Mouse (Mus musculus) embryonic facial prominence, embryonic 13.5 days (tissue): ENCODE measurements around the gene Nme1. TPM values are rescaled to one million over a fixed set of nuclear protein-coding genes. Genes with fewer than 3 reads are reported as not detected.
"Not testable (repeated sequence)": the region's sequence is repeated elsewhere in the genome, so short reads cannot be mapped to it uniquely, and the experiment has no call there.

ENCODE experiments used
- ATAC-seq: fragments of 200-750 bp; cut with Nextera tagmentation; 2 replicates; pipeline ENCODE4 v1.8.0; 2017; ENCODE audit warnings: low read depth; ENCODE audit not compliant: insufficient number of reproducible peaks, insufficient read depth, low FRiP score, low TSS enrichment
- H3K27ac ChIP-seq: fragments of 300-500 bp; sonication (generic); 2 replicates; pipeline ENCODE4 v1.5.1; 2015; ENCODE audit warnings: moderate library complexity, mild to moderate bottlenecking, inconsistent platforms
- H3K27me3 ChIP-seq: fragments of 300-500 bp; sonication (generic); 2 replicates; pipeline ENCODE4 v1.6.1; 2015; ENCODE audit warnings: mild to moderate bottlenecking, inconsistent platforms
- H3K36me3 ChIP-seq: fragments of 300-500 bp; sonication (generic); 2 replicates; pipeline ENCODE4 v1.6.1; 2015; ENCODE audit warnings: mild to moderate bottlenecking, inconsistent platforms
- H3K4me1 ChIP-seq: fragments of 300-500 bp; sonication (generic); 2 replicates; pipeline ENCODE4 v1.6.1; 2015; ENCODE audit warnings: inconsistent platforms
- H3K4me2 ChIP-seq: fragments of 300-500 bp; sonication (generic); 2 replicates; pipeline ENCODE4 v1.6.1; 2015; ENCODE audit warnings: moderate library complexity, mild to moderate bottlenecking, inconsistent platforms
- H3K4me3 ChIP-seq: fragments of 300-500 bp; sonication (generic); 2 replicates; pipeline ENCODE4 v1.5.1; 2015; ENCODE audit warnings: mild to moderate bottlenecking, inconsistent platforms
- H3K9ac ChIP-seq: fragments of 300-500 bp; sonication (generic); 2 replicates; pipeline ENCODE4 v1.6.1; 2015; ENCODE audit warnings: mild to moderate bottlenecking, inconsistent platforms
- H3K9me3 ChIP-seq: fragments of 300-500 bp; sonication (generic); 2 replicates; pipeline ENCODE4 v1.6.1; 2016; ENCODE audit warnings: inconsistent platforms
- WGBS: fragments of 180-500 bp; shearing (Covaris S2); methylation state at CpG from one replicate; pipeline ENCODE4 v1.1.7; 2015; ENCODE audit warnings: mixed read lengths; 5-methylcytosine and 5-hydroxymethylcytosine counted together
- polyA plus RNA-seq: library from polyadenylated mRNA; unstranded; fragments of >200 nt; fragmentation: Nextera tagmentation; extraction: Ambion mirVana; gene quantifications from 2 replicates; pipeline ENCODE4 v1.2.1, GENCODE M21; 2015

Nme1 gene
- polyA plus RNA-seq, 1 experiment from 2014 or later: 140 TPM

DNA sequence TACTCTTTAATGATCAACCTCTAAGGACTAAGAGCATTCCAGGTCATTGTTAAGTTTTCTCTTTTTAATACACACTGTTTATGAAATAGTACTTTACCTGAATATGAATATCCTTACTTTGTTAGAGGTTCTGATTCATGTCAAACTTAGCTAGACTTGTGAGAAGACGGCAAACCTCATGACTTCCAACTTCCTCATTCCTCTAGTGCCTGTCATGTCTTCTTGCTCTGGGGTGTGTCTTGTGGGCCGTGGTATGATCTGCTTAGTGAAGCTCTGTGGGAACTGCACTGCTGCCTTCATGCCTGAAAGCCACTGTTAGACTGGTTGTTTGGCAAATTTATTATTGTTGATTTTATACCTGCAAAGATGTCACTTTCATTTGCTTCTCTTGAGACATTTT is 27.4 kb downstream of the Nme1 start:
- no peak for ATAC-seq
- WGBS: 75% methylated on average over 2 of the region's 2 CpGs
- H3K27me3 ChIP-seq: no peaks in the 10 kb centered on the region
- no peak overlapping the region for H3K4me2 ChIP-seq
- peaks cover 53% of the 10 kb centered on the region for H3K36me3 ChIP-seq
- H3K9me3 ChIP-seq: no peaks in the 10 kb centered on the region
- H3K9ac ChIP-seq: no peak overlapping the region
- H3K4me3 ChIP-seq: no peak overlapping the region
- H3K4me1 ChIP-seq: no peaks in the 10 kb centered on the region
- H3K27ac ChIP-seq: no peak overlapping the region

GRCm38 (mm10) chr11:93929106-93929505 is 39.2 kb downstream of the Nme1 start:
- no peak overlapping the region for H3K4me2 ChIP-seq
- H3K4me1 ChIP-seq: no peaks in the 10 kb centered on the region
- no peaks in the 10 kb centered on the region for H3K27me3 ChIP-seq
- H3K9ac ChIP-seq: no peak overlapping the region
- H3K9me3 ChIP-seq: no peaks in the 10 kb centered on the region
- ATAC-seq: no peak
- H3K36me3 ChIP-seq: peaks cover 77% of the 10 kb centered on the region
- no peak overlapping the region for H3K27ac ChIP-seq
- no peak overlapping the region for H3K4me3 ChIP-seq

GRCm38 (mm10) chr11:93915019-93915418 is 53.3 kb downstream of the Nme1 start:
- not testable (repeated sequence) for ATAC-seq, H3K4me2 ChIP-seq, H3K4me1 ChIP-seq, H3K9me3 ChIP-seq, H3K4me3 ChIP-seq, H3K27me3 ChIP-seq, H3K9ac ChIP-seq, H3K27ac ChIP-seq
- H3K36me3 ChIP-seq: peaks cover 67% of the 10 kb centered on the region
- WGBS: 96% methylated on average over 2 of the region's 2 CpGs

GRCm38 (mm10) chr11:93911603-93912002 is 56.7 kb downstream of the Nme1 start:
- Histone ChIP-seq H3K4me3 (no peak overlapping the region), H3K9ac (no peak overlapping the region), H3K4me1 (no peaks in the 10 kb centered on the region), H3K36me3 (peaks cover 68% of the 10 kb centered on the region), H3K9me3 (no peaks in the 10 kb centered on the region), H3K27me3 (no peaks in the 10 kb centered on the region), H3K27ac (no peak overlapping the region), H3K4me2 (no peak overlapping the region)
- ATAC-seq: no peak
- WGBS: 81% methylated on average over 3 of the region's 3 CpGs

GRCm38 (mm10) chr11:93908829-93909228 is 59.5 kb downstream of the Nme1 start:
- Histone ChIP-seq H3K27me3 (no peaks in the 10 kb centered on the region), H3K9me3 (no peaks in the 10 kb centered on the region), H3K4me3 (no peak overlapping the region), H3K4me2 (no peak overlapping the region), H3K36me3 (peaks cover 73% of the 10 kb centered on the region), H3K9ac (no peak overlapping the region), H3K27ac (no peak overlapping the region), H3K4me1 (no peaks in the 10 kb centered on the region)
- WGBS: 89% methylated on average over 9 of the region's 9 CpGs
- no peak for ATAC-seq

GRCm38 (mm10) chr11:93907839-93908238 is 60.5 kb downstream of the Nme1 start:
- WGBS: 82% methylated on average over 3 of the region's 3 CpGs
- H3K4me1 ChIP-seq: no peaks in the 10 kb centered on the region
- H3K9ac ChIP-seq: no peak overlapping the region
- H3K27ac ChIP-seq: no peak overlapping the region
- no peak for ATAC-seq
- no peak overlapping the region for H3K4me2 ChIP-seq
- H3K9me3 ChIP-seq: no peaks in the 10 kb centered on the region
- no peaks in the 10 kb centered on the region for H3K27me3 ChIP-seq
- no peak overlapping the region for H3K4me3 ChIP-seq
- peaks cover 67% of the 10 kb centered on the region for H3K36me3 ChIP-seq

Other genes starting within 250 kb of the Nme1 start
- gene Utp18, start 82.8 kb downstream of the Nme1 start, polyA plus RNA-seq: 29.4 and 32.2 TPM in 2 replicates
- gene Mbtd1, start 82.7 kb downstream of the Nme1 start, polyA plus RNA-seq: 40.6 and 45.6 TPM in 2 replicates
- 303 and 337 TPM in 2 replicates for gene Nme2, start 12.3 kb downstream of the Nme1 start, polyA plus RNA-seq
- gene Gm20390, start 228 bp downstream of the Nme1 start, polyA plus RNA-seq: 306 and 441 TPM in 2 replicates
- gene Spag9, start 27.6 kb upstream of the Nme1 start, polyA plus RNA-seq: 46.3 and 56.7 TPM in 2 replicates
- 25.9 and 26.7 TPM in 2 replicates for gene Tob1, start 242.9 kb upstream of the Nme1 start, polyA plus RNA-seq